Mouse (Mus musculus): ENCODE measurements around the gene Aknad1. TPM values are rescaled to one million over a fixed set of nuclear protein-coding genes. Genes with fewer than 3 reads are reported as not detected.

Aknad1 gene
- total RNA-seq, 1 experiment, result not detected

DNA sequence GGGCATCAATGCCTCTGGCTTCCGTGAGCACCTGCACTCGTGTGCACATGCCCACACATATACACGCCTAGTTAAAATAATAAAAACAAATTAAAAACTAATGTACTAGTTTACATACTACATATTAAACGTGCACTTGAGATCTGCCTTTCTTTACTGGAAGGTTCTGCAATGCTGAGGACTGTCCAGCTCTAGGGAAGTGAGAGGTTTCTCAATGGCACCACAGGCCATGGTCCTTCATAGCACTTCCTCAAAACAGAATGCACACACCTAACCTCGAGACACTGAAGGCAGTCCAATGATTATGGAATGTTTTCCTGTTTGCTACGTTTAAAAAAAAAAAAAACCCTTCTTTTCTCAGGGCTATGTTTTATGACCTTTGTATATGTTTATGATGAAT is 58.3 kb downstream of the Aknad1 start:
- Histone ChIP-seq H3K9me3 (ENCODE audit: control insufficient read depth, insufficient read depth, low read depth, low read length) (no peaks in the 10 kb centered on the region), H3K4me3 (ENCODE audit: insufficient read depth in 1 of 2, low read depth in 1 of 2, low read length in 2 of 2, poor library complexity in 1 of 2, severe bottlenecking in 1 of 2) (no peak overlapping the region), H3K36me3 (ENCODE audit: control insufficient read depth, insufficient read depth, low read length, poor library complexity, severe bottlenecking) (peaks cover 9% of the 10 kb centered on the region), H3K4me1 (ENCODE audit: control insufficient read depth in 2 of 2, insufficient read depth in 2 of 2, low read length in 2 of 2, poor library complexity in 1 of 2) (no peaks in the 10 kb centered on the region), H3K27ac (ENCODE audit: insufficient read depth, low read depth, low read length, poor library complexity, severe bottlenecking) (no peak overlapping the region), H3K9ac (ENCODE audit: insufficient read depth, low read depth, low read length, poor library complexity, severe bottlenecking) (no peak overlapping the region)
- TF ChIP-seq MAFK (IDR thresholded peaks at IDR 0.05; ENCODE audit: insufficient read depth, low read depth, low read length) (no peak), ZC3H11A (IDR thresholded peaks at IDR 0.05; ENCODE audit: borderline replicate concordance, low read depth, low read length) (no peak), CHD2 (IDR thresholded peaks at IDR 0.05; ENCODE audit: low read depth, low read length) (no peak), HCFC1 (IDR thresholded peaks at IDR 0.05; ENCODE audit: borderline replicate concordance, insufficient read depth, low read length) (no peak), ZNF384 (IDR thresholded peaks at IDR 0.05; ENCODE audit: low read depth, low read length) (no peak)
- in situ Hi-C loops (cut with MboI; ENCODE audit: low sequenced_read_pairs in 2 of 2, unreplicated experiment in 2 of 2), result no loop called here
- no peak for DNase-seq (ENCODE audit: low read depth, low spot score)

DNA sequence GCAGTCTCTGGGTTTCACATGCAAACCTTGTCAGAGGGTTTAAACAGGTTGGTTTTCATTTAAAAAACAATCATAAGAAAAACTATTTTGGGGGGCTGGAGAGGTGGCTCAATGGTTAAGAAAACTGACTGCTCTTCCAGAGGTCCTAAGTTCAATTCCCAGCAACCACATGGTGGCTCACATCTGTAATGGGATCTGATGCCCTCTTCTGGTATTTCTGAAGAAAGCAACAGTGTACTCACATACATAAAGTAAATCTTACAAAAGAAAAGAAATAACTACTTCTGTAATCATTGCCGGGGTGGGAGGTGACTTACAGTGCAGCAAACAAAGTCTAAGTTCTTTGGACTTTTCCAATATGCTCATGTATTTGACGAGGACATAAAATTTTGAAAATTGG is 58.9 kb downstream of the Aknad1 start:
- Histone ChIP-seq H3K9ac (ENCODE audit: insufficient read depth, low read depth, low read length, poor library complexity, severe bottlenecking) (no peak overlapping the region), H3K36me3 (ENCODE audit: control insufficient read depth, insufficient read depth, low read length, poor library complexity, severe bottlenecking) (peaks cover 9% of the 10 kb centered on the region), H3K27ac (ENCODE audit: insufficient read depth, low read depth, low read length, poor library complexity, severe bottlenecking) (no peak overlapping the region), H3K9me3 (ENCODE audit: control insufficient read depth, insufficient read depth, low read depth, low read length) (no peaks in the 10 kb centered on the region), H3K4me1 (ENCODE audit: control insufficient read depth in 2 of 2, insufficient read depth in 2 of 2, low read length in 2 of 2, poor library complexity in 1 of 2) (no peaks in the 10 kb centered on the region), H3K4me3 (ENCODE audit: insufficient read depth in 1 of 2, low read depth in 1 of 2, low read length in 2 of 2, poor library complexity in 1 of 2, severe bottlenecking in 1 of 2) (no peak overlapping the region)
- DNase-seq (ENCODE audit: low read depth, low spot score), result no peak
- in situ Hi-C loops (cut with MboI; ENCODE audit: low sequenced_read_pairs in 2 of 2, unreplicated experiment in 2 of 2), result no loop called here
- TF ChIP-seq HCFC1 (IDR thresholded peaks at IDR 0.05; ENCODE audit: borderline replicate concordance, insufficient read depth, low read length), result no peak
- TF ChIP-seq ZC3H11A (IDR thresholded peaks at IDR 0.05; ENCODE audit: borderline replicate concordance, low read depth, low read length), result no peak
- no peak for TF ChIP-seq MAFK (IDR thresholded peaks at IDR 0.05; ENCODE audit: insufficient read depth, low read depth, low read length)
- no peak for TF ChIP-seq CHD2 (IDR thresholded peaks at IDR 0.05; ENCODE audit: low read depth, low read length)
- TF ChIP-seq ZNF384 (IDR thresholded peaks at IDR 0.05; ENCODE audit: low read depth, low read length), result no peak

DNA sequence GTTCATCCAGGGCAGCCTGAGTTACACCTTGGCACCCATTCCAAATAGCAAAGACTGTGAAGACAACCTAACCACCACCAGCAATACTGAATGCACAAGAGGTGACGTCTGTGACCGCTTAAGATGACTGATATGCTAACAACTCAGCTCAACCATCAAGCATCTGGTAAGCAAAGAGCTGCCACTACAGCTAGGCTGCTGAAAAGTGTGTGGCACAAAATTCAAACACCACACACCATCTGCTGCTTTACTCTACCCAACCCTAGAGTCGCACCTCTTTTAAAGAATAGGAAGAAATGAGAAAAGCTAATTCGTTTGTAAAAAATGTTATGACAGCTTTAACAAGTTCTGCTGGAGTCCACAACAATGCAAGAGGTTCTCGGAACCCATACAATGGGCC is 66.2 kb downstream of the Aknad1 start:
- H3K36me3 ChIP-seq (ENCODE audit: control insufficient read depth, insufficient read depth, low read length, poor library complexity, severe bottlenecking), result peaks cover 6% of the 10 kb centered on the region; the same call in 1 of the 2 replicates
- H3K9me3 ChIP-seq (ENCODE audit: control insufficient read depth, insufficient read depth, low read depth, low read length), result no peaks in the 10 kb centered on the region
- no peak overlapping the region for H3K9ac ChIP-seq (ENCODE audit: insufficient read depth, low read depth, low read length, poor library complexity, severe bottlenecking)
- no peaks in the 10 kb centered on the region for H3K4me1 ChIP-seq (ENCODE audit: control insufficient read depth in 2 of 2, insufficient read depth in 2 of 2, low read length in 2 of 2, poor library complexity in 1 of 2)
- H3K4me3 ChIP-seq (ENCODE audit: insufficient read depth in 1 of 2, low read depth in 1 of 2, low read length in 2 of 2, poor library complexity in 1 of 2, severe bottlenecking in 1 of 2), result no peak overlapping the region
- H3K27ac ChIP-seq (ENCODE audit: insufficient read depth, low read depth, low read length, poor library complexity, severe bottlenecking), result no peak overlapping the region
- DNase-seq (ENCODE audit: low read depth, low spot score), result no peak
- in situ Hi-C loops (cut with MboI; ENCODE audit: low sequenced_read_pairs in 2 of 2, unreplicated experiment in 2 of 2), result no loop called here
- no peak for TF ChIP-seq ZNF384 (IDR thresholded peaks at IDR 0.05; ENCODE audit: low read depth, low read length)
- no peak for TF ChIP-seq CHD2 (IDR thresholded peaks at IDR 0.05; ENCODE audit: low read depth, low read length)
- no peak for TF ChIP-seq MAFK (IDR thresholded peaks at IDR 0.05; ENCODE audit: insufficient read depth, low read depth, low read length)
- TF ChIP-seq HCFC1 (IDR thresholded peaks at IDR 0.05; ENCODE audit: borderline replicate concordance, insufficient read depth, low read length), result no peak
- no peak for TF ChIP-seq ZC3H11A (IDR thresholded peaks at IDR 0.05; ENCODE audit: borderline replicate concordance, low read depth, low read length)

DNA sequence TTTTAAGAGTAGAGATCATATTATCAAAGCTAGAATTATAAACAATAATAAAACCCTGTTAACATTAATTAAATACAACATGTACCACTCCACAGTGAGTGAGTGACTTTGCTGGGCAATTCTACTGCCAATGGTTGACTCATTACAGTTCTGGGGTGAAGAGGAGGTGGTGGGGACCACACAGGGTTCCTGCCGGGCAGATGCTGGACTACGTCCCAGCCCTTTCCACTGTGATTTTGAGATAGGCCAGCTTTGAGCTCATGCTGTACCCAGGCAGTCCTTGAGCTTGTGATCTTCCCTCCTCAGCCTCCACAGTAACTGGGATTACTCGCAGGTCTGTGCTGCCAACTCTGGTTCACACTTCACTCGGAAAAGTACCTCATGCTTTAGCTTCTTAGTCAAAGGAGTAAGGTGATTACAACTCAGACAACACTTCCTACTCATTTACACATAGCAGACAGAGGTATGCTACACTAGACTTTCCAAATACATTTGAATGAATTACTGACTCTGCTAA is 71.3 kb downstream of the Aknad1 start:
- no peaks in the 10 kb centered on the region for H3K36me3 ChIP-seq (ENCODE audit: control insufficient read depth, insufficient read depth, low read length, poor library complexity, severe bottlenecking)
- no peak for DNase-seq (ENCODE audit: low read depth, low spot score)
- H3K4me1 ChIP-seq (ENCODE audit: control insufficient read depth in 2 of 2, insufficient read depth in 2 of 2, low read length in 2 of 2, poor library complexity in 1 of 2), result no peaks in the 10 kb centered on the region
- no peak overlapping the region for H3K27ac ChIP-seq (ENCODE audit: insufficient read depth, low read depth, low read length, poor library complexity, severe bottlenecking)
- TF ChIP-seq ZNF384 (IDR thresholded peaks at IDR 0.05; ENCODE audit: low read depth, low read length) (no peak), MAFK (IDR thresholded peaks at IDR 0.05; ENCODE audit: insufficient read depth, low read depth, low read length) (no peak), ZC3H11A (IDR thresholded peaks at IDR 0.05; ENCODE audit: borderline replicate concordance, low read depth, low read length) (no peak), HCFC1 (IDR thresholded peaks at IDR 0.05; ENCODE audit: borderline replicate concordance, insufficient read depth, low read length) (no peak), CHD2 (IDR thresholded peaks at IDR 0.05; ENCODE audit: low read depth, low read length) (no peak)
- H3K4me3 ChIP-seq (ENCODE audit: insufficient read depth in 1 of 2, low read depth in 1 of 2, low read length in 2 of 2, poor library complexity in 1 of 2, severe bottlenecking in 1 of 2), result no peak overlapping the region
- in situ Hi-C loops (cut with MboI; ENCODE audit: low sequenced_read_pairs in 2 of 2, unreplicated experiment in 2 of 2), result no loop called here
- H3K9me3 ChIP-seq (ENCODE audit: control insufficient read depth, insufficient read depth, low read depth, low read length), result no peaks in the 10 kb centered on the region
- H3K9ac ChIP-seq (ENCODE audit: insufficient read depth, low read depth, low read length, poor library complexity, severe bottlenecking), result no peak overlapping the region

DNA sequence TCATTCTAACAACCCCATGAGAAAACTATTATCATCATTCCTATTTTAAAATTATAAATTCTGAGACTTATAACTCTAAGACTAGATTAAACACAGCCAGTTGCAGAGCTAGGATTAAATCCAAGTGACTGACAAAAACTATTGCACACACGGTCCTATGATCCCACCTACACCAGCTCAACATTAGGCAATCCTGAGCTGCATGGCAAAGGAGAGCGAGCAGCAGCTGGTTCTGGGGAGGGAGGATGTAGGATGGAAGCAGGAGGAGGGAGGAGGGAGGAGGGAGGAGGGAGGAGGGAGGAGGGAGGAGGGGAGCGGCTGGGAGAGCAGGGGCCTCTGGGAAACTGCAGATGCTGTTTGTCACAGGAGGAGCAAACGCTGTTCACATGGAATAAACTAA is 76.2 kb downstream of the Aknad1 start:
- TF ChIP-seq MAFK (IDR thresholded peaks at IDR 0.05; ENCODE audit: insufficient read depth, low read depth, low read length) (no peak), ZNF384 (IDR thresholded peaks at IDR 0.05; ENCODE audit: low read depth, low read length) (no peak), CHD2 (IDR thresholded peaks at IDR 0.05; ENCODE audit: low read depth, low read length) (no peak), ZC3H11A (IDR thresholded peaks at IDR 0.05; ENCODE audit: borderline replicate concordance, low read depth, low read length) (no peak)
- Histone ChIP-seq H3K9ac (ENCODE audit: insufficient read depth, low read depth, low read length, poor library complexity, severe bottlenecking) (no peak overlapping the region), H3K36me3 (ENCODE audit: control insufficient read depth, insufficient read depth, low read length, poor library complexity, severe bottlenecking) (peaks cover 2% of the 10 kb centered on the region; the same call in 1 of the 2 replicates), H3K4me1 (ENCODE audit: control insufficient read depth in 2 of 2, insufficient read depth in 2 of 2, low read length in 2 of 2, poor library complexity in 1 of 2) (no peaks in the 10 kb centered on the region), H3K27ac (ENCODE audit: insufficient read depth, low read depth, low read length, poor library complexity, severe bottlenecking) (no peak overlapping the region), H3K9me3 (ENCODE audit: control insufficient read depth, insufficient read depth, low read depth, low read length) (no peaks in the 10 kb centered on the region), H3K4me3 (ENCODE audit: insufficient read depth in 1 of 2, low read depth in 1 of 2, low read length in 2 of 2, poor library complexity in 1 of 2, severe bottlenecking in 1 of 2) (no peak overlapping the region)
- no peak for DNase-seq (ENCODE audit: low read depth, low spot score)
- in situ Hi-C loops (cut with MboI; ENCODE audit: low sequenced_read_pairs in 2 of 2, unreplicated experiment in 2 of 2), result no loop called here
